Mouse (Mus musculus): ENCODE data around the gene Tmem242.
"Not testable (repeated sequence)": the region's sequence is repeated elsewhere in the genome, so short reads cannot be mapped to it uniquely, and the experiment has no call there.

Tmem242 gene

DNA sequence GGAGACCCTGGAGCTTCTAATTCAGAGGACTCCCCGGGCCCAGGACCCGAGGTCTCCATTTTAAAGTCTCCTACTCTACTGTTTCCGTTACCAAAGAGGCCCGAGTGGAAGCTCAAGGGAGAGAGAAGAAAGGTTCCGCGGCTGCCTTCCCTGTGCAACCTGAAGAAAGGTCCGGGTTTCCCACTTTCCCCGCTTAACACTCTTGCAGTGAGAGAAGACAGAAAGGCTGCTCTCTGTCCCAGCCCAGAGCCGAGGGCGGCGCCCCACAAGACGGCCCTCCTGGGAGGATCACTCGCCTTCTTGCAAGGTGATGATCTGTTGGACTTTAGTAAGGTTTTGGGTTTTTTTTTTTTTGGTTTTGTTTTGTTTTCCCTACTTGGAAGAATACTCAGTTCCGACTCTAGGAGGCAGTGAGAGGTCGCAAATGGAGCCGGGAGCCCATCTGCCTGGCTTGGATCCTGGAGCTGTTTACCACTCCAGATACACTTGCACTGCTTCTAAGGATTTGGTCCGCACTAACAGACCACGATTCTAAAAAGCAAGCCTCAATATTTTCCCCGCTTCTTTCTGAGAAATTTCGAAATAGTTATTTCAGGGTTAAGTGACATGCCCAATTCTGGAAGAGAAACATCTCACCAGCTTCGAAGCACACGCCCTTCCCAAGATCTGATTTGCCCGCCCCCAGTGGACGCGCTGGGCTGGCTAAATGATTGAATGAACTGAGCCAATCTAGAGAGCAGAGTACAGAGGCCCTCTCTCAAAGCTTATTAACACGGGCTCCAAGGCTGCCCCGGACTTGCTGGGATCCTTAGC, at the start of gene Tmem242:
TSS of gene Tmem242 (minus strand) at position 101 of the 813 bp plus-strand sequence.
- peak; percentile 96 for DNase-seq (ENCODE audit: extremely low spot score, low read depth, low spot score)

DNA sequence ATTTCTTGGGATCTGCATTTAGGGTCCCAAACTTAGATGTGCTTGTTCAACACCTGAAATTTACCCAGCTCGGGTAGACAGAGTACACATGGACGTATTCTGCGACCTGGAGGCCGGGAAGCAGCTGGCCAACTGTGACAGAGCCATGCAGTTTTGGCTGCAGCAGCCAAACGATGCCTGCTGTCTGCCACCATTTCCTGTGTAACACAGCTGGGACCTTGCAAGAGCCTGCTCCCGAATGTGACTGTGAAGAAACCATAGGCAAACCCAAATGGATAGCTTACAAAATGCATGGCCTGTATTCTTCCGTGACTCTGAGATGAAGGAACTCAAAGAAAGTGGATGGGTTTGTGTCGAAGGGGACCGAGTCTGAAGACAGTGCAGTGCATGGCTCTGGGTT, 48.1 kb upstream of the Tmem242 start:
- DNase-seq (ENCODE audit: extremely low spot score, low read depth, low spot score), result no peak

DNA sequence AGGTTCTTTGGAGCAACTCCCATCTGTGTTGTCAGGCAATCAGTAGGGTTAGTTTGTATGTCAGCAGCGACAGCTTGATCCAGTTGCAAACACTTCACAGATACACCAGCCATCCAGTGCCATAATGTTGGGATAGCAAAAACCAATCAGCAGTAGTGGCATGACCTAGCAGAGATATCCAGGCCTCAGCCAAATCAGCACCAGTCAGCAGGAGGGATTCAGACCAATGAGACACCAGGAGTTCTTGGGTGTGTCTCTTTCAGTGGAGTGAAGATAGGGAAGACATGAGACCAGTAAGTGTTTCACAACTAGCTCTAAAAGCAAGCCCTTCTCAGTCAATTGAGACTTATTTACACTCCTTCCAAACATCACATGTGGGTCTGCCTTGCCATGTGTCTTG, 44.6 kb upstream of the Tmem242 start:
- DNase-seq (ENCODE audit: extremely low spot score, low read depth, low spot score), result no peak

DNA sequence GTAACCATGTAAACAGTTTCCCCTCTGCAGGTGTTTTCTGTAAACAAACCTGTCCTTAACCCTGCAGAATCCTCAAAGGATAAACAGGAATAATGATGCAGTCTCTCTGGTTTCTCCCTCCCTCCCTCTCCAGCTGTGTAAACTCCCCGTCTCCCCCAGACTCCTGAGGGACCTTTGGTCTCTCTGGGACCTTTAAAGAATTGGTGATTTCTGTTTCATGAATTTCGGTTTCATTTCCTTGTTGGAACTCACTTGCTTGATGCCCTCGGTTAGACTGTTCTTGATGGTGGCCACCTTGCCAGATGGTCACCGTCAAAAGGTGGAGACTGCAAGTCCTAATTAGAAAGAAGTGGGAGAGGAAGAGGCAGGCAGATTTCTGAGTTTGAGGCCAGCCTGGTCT, 43.4 kb upstream of the Tmem242 start:
- DNase-seq (ENCODE audit: extremely low spot score, low read depth, low spot score), result no peak

DNA sequence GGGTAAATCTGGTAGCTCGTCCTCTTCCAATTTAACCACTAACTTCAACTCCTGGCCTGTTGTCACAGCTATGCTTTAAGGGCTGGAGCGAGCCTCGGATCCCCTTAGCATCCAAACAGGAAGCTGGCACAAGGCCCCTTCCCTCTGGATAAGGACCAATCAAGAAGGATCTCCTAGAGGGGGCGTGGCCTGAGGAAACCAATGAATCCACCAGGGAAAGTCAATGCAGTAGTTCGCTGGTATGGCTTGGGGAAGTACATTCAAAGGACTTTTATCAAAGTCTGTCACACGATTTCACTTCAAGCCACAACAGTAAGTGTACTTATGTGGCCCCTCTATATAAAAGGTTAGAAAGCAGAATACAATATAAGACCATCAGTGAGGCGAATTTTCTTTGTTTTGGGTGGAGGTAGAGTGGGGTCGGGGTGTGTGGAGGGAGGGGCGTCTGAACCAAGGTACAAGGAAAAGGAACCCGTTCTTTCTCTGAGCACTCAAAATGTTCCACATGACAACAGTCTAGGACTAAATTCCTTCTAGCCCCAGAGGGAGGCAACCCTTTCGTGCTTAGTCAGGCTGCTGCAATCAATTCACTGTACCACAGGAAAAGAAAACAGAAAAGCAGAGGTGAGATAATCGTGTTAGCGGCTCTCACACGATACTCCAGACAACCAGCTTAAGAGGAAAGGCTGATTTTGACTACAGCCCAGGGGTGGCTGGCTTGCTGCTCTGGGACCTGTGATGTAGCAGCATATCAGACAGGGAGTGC, 36.1 kb upstream of the Tmem242 start:
- no peak for DNase-seq (ENCODE audit: extremely low spot score, low read depth, low spot score)

DNA sequence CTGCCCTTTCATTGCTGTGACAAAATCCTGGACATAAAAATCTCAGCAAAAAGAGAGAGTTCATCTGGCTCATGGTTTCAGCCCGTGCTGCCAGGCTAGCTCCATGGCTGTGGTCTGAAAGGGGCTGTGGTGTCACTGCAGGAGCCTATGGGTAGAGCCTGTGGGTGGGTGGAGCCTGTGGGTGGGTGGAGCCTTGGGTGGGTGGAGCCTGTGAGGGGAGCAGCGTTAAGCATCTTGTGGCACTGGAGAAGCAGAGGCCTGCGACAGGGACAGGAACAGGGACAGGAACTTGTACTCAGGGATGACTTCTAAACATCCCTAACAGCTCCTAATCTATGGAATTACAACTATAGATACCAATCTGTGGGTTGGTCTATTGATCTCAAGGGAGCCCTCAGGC, 32.2 kb upstream of the Tmem242 start:
- DNase-seq (ENCODE audit: extremely low spot score, low read depth, low spot score), result no peak

DNA sequence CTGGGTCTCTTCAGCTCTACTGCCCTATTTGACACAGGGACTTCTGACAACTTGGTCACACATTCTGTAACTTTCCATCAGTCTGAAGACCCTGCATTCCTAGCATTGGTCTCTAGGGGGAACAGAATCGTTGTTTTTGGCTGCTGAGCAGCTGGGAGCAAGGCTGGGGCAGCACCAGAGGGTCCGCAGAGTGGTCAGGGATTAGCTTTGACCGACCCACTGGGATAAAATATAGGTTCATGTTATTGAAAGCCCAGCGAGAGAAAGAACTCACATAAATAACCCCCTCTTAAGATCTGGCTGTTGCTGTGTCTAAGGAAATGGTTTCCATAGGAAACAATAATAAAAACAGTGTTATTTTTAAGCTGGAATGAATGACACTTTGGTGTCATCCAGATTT, 27.1 kb upstream of the Tmem242 start:
- no peak for DNase-seq (ENCODE audit: extremely low spot score, low read depth, low spot score)

DNA sequence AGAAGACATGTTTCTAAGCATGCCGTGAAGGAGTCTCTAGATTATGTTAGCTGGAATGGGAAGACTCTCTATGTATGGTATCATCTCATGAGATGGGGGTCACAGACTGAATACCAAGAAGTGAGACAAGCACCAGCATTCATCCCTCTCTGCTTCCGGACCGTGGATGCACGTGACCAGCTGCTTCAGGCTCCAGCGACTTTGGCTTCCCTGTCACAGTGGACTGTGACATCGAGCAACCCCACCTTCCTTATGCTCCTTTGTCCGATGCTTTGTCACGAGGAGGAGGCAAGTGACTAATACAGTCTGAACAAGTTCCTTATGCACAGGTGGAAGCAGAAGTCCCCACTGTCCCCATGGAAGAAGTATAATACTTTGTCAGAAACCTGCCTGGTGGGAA, 26.7 kb upstream of the Tmem242 start:
- DNase-seq (ENCODE audit: extremely low spot score, low read depth, low spot score), result no peak

DNA sequence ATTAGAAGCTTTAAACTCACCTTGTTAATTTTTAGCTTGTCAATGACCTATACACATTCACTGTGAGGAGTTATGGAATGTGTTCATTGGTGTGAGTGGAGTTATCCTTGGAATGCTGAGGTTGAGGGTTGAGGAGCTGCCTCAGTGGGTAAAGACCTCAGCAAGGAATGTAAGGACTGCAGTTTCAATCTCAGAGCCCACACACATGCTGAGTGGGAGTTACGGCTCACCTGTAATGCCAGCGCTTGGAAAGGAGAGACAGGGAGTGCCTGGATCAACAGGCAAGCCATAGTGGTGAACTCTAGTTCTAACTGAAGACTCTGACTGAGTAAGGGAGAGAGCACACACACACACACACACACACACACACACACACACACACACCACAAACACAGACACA, 23.9 kb upstream of the Tmem242 start:
- no peak for DNase-seq (ENCODE audit: extremely low spot score, low read depth, low spot score)

DNA sequence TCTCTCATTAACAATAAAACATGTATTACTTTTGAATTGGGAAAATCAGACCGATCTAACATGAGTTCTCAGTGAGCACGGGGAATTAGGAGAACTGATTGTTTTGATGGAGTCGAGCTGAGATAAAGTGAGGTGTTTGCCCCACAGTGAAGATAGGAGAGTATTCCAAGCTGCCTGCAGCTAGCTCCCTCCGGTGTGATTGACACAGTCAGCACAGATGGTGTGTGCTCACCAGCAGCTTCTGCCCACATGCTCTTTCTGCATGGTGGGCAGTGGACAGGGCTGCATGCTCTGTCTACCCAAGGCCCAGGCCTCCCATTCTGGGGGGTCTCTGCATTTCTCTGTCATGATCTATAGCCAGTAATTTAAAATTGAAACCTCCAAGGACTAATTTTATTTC, 13.6 kb upstream of the Tmem242 start:
- no peak for DNase-seq (ENCODE audit: extremely low spot score, low read depth, low spot score)

DNA sequence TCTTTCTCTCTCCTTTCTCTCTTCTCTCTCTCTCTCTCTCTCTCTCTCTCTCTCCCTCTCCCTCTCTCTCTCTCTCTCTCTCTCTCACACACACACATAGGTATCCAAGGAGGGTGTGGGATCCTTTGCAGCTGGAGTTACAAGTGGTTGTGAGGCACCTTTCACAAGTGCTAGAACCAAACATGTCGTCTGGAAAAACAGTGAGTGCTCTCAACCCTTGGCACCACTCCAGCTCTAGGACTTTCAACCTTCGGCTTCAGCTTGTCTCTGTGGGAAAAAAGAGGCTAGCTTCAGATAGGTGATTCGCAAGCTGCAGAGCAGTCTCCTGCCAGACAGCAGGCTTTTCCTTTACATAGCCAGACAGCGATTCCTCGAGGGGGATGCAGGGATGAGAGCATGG, 3.7 kb upstream of the Tmem242 start:
- no peak for DNase-seq (ENCODE audit: extremely low spot score, low read depth, low spot score)

DNA sequence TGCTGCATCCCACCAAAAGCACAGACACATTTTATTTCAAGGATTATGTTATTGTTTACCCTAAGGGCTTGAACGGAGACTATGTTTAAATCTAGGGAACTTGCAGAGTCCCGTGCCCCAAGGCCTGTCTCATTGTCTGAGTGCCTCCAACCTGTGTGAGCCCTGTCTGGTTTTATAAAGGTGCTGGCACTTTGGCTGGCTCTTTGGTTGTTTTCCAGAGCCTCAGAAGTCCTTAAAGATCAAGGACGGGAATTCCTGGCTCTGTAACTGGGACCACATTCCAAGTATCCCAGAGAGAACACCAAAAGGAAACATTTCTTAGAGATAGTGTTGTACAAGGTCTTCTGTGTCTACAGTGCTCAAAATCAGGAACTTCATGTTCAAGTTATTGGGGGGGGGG, 3.2 kb upstream of the Tmem242 start:
- DNase-seq (ENCODE audit: extremely low spot score, low read depth, low spot score), result no peak

DNA sequence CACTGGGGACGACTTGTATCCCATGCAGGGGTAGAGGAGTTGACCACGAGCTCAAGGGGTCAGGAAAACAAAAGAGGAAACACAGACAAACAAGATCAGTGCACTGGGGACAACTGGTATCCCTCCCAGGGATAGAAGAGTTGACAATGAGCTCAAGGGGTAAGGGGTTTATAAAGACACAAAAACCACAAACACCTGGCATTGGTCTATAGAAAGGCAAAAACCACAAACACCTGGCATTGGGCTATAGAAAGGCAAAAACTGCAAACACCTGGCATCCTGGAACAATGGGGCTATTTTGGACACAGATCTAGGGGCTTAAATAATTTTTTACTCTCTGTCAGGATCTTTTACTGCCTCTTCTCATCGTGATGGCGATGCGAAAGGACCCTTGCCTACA, 2.3 kb upstream of the Tmem242 start:
- DNase-seq (ENCODE audit: extremely low spot score, low read depth, low spot score), result not testable (repeated sequence)

DNA sequence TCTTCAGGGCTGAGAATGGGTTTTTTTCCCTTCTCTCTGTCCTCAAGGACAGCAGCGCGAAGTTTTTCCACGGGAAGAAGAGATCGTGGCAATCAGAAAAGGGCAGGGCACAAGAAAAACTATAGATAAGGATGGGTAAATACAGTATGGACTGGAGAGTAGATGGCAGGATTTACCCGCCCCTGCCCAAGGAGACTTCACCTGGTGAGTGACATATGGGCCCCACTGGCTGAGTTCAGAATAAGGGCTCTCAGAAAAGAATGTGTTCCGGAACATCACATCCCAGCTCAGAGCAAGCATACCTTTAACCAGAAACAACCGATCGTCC, 264 bp downstream of the Tmem242 start:
- no peak for DNase-seq (ENCODE audit: extremely low spot score, low read depth, low spot score)

DNA sequence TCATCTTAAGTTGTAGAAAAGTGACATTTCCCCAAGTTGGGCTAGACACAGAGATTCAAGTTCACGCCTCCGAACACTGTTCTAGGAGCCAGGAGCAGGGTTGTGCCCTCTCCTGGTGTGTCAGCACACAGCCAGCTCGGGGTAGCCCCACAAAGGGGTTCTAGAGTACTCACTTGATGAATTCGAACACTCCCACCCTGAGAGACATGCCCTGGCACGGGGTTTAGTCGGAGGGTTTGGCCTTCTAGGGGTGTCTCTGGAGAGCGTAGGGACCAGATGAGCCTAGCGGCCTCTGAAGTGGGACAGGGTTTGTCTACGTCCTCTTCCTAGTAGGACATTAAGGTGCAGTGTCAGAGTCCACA, 10.3 kb downstream of the Tmem242 start:
- no peak for DNase-seq (ENCODE audit: extremely low spot score, low read depth, low spot score)

DNA sequence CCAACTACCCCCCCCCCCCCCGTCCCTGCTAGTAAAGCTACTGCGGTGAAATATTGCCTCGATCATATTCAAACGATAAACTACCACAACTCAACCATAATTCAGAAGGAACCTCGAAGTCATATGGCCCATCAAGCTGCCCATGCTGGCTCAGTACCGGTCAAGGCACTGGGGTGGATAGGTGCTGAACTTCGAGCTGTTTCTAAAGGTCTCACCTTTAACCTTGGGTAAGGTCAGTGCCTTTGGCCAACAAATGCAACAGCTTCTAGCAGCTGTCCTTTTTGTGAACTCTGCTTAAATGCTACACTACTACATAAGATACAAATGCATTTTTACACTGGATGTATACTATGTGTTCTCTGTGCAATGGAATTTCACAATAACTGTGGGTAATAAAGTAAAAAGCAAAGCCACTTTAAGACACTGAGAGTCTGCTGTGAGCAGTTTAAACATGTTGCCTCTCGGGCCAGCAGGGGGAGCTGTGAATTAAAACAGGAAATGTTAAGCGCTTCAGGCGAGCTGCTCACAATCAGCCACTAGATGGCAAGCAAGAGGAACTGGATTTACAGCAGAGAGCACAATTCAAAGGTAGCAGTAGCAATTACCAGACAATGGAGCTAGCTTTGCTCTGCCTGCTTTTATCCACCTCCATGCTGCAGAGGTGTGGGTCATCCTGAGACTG, 10.8 kb downstream of the Tmem242 start:
- peak; percentile 86 for DNase-seq (ENCODE audit: extremely low spot score, low read depth, low spot score)

DNA sequence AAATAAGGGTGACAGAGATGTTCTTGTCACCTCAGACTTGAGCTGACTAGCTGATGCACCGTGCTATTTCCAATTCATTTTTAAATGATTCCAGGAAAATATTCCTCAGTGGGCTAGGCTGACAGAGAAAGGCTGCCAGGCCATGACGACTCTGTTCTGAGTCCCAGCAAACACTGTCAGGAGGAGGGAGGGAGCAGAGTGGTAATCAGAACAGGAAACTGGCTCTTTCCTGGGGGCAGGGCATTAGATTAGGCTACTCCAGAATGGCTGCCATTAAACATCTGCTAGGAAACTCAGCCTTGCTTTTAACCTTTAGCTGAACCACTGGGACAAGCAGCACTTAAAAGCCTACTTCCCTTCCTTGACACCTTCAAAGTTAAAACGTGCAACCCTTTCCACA, 14.9 kb downstream of the Tmem242 start:
- DNase-seq (ENCODE audit: extremely low spot score, low read depth, low spot score), result no peak

DNA sequence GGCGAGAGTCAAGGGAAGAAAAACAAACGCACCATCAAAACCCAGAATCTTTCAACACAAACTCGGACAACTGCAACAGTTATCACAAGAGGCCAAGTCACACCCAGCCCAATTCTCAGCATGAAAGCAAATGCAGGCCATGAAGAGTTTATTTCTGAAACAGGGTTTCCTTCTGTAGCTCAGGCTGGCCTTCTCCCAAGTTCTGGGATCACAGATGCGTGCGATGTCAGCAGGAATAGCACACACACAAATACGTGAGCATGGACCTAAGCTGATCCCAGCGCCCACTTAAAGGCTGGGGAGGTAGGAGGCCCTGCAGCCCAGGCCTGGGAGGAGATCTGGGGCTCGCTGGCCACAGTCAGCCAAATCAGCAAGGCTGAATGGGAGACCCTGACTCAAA, 15.9 kb downstream of the Tmem242 start:
- DNase-seq (ENCODE audit: extremely low spot score, low read depth, low spot score), result no peak

DNA sequence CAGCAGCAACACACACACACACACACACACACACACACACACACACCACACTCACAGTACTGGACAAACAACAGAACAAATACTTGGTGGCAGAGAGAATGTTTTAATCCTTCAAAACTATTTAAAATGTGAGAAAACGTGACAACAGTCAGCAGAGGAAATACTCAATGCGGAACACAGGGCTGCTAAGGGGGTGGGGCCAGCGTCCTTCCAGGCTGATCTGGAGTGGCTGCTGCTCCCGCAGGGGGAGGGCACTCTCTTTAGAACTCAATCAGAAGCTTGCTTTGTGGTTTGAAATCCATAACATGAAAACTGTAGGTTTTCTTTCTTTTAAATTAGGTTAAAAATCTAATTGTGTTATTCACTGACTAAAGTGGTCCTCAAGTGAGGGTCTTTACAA, 18.2 kb downstream of the Tmem242 start:
- no peak for DNase-seq (ENCODE audit: extremely low spot score, low read depth, low spot score)

DNA sequence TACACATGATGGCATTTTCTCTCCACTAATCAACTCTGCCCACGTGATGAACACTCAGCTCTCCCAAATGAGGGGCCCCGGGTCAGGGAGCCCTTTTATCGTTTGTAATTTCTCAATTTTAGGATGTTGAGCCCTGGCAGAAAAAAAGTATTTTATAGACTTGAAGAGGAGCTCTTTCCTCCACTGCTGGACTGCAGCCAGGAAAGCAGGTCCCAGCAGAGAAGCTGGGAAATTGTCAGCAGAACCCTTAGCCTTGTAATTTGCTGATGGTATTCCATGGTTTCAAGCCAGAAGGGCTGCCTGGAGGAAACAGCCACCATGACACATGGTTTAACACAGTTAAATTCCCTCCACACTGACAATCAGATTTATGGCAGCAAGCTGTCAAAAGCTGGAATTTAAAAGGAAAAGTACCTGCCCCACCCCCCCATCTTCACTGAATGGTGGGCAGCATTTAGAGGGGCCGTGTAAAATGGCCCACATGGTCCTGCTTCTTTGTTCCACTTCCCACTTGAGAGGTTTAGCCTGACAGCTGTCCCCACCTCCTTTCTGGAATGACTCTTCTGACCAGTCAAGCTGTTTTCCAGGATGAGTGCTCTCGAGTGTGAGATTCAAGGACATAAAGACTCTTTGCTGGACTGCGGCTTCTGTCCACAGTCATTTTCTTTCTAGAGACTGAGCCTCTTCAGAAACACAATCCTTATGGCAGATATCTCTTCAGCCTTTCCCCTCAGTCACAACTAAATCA, 20.1 kb downstream of the Tmem242 start:
- DNase-seq (ENCODE audit: extremely low spot score, low read depth, low spot score), result no peak

DNA sequence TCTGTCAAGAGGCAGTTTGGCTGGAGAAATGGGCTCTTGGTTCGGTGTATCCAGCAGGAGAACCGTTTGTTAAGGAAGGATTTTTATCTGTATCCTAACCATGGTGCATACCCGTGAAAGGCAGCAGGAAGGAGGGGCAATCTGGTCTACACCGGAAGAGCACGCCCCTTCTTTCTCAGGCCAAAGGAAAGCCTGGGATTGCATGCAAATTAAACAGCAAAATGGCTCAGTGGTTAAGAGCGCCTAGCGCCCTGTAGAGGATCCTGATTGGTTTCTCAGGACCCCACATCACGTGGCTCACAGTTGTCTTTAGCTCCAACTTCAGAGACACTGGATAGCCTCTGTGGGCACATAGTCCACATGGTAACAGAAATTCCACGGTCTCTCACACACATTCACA, 21.0 kb downstream of the Tmem242 start:
- no peak for DNase-seq (ENCODE audit: extremely low spot score, low read depth, low spot score)

All from hindlimb bud, embryonic 11.5 days (tissue).